Comparison of ENCODE assay signal across 19 mouse cellular contexts in the genomic region with DNA sequence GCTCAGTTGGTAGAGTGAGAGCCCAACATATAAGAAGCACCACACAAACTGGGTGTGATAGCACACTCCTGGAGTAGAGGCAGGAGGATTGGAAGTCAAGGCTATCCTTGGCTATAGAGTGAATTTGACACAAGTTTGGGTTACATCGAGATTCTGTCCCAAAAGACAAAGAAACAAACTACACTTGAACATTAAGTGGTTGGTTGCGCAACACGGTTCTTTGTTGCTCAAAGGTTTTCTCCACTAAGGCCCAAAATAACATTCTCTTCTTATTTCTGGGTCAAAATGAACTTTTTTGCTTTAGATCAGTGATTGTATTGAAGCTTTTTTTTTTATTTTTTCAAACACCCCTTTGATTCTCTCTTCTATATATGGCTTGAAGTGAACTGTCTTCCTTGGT.
"Had no signal": no experiment of that assay in that cellular context is flagged by ENCODE, and none has a peak within 500 bp of the region (broad histone marks: within the 10 kb centered on the region; RNA-seq: fewer than 3 reads in every experiment).

No protein-coding gene starts in this region.

- H3K36me3 ChIP-seq: limb, embryonic 12.5 days; limb, embryonic 15.5 days; lung, embryonic 15.5 days; midbrain, embryonic 10.5 days; midbrain, embryonic 15.5 days; neural tube, embryonic 13.5 days; stomach, embryonic 15.5 days had no signal

- H3K4me3 ChIP-seq: limb, embryonic 12.5 days; limb, embryonic 15.5 days; lung, embryonic 15.5 days; megakaryocyte, embryonic 14.5 days; midbrain, embryonic 10.5 days; midbrain, embryonic 15.5 days; neural tube, embryonic 13.5 days; stomach, embryonic 15.5 days had no signal

- H3K27ac ChIP-seq: limb, embryonic 12.5 days; limb, embryonic 15.5 days; liver, embryonic 14.5 days; lung, embryonic 15.5 days; midbrain, embryonic 10.5 days; midbrain, embryonic 15.5 days; neural tube, embryonic 13.5 days; stomach, embryonic 15.5 days had no signal

- DNase-seq: kidney, adult 18-20 months; kidney, postnatal 10 days; kidney, postnatal 4 days; left cerebral cortex, postnatal 4 days; liver, postnatal 0 days; lung, postnatal 14 days; retina, postnatal 1 day; right cerebral cortex, postnatal 25 days; spleen, adult 18-20 months; thymus, postnatal 25 days had no signal

- H3K27me3 ChIP-seq: limb, embryonic 12.5 days; limb, embryonic 15.5 days; lung, embryonic 15.5 days; megakaryocyte, embryonic 14.5 days; midbrain, embryonic 15.5 days; neural tube, embryonic 13.5 days; stomach, embryonic 15.5 days had no signal

- H3K4me1 ChIP-seq: limb, embryonic 12.5 days; limb, embryonic 15.5 days; lung, embryonic 15.5 days; neural tube, embryonic 13.5 days; stomach, embryonic 15.5 days had no signal
